Mouse (Mus musculus): ENCODE measurements around the gene Hist1h2ad.
"Not testable (repeated sequence)": the region's sequence is repeated elsewhere in the genome, so short reads cannot be mapped to it uniquely, and the experiment has no call there.

The Hist1h2ad gene

GRCm38 (mm10) chr13:23573898-23574524, at the start of gene Hist1h2ad, which contains the start of gene Hist1h2bf:
Gene Hist1h2ad (plus strand): TSS chr13:23574381.
Gene Hist1h2bf (minus strand): TSS chr13:23574196.
- peak; percentile 95 for DNase-seq (ENCODE audit: low spot score)

GRCm38 (mm10) chr13:23524654-23525053, 49.5 kb upstream of the Hist1h2ad start:
- peak; percentile 86 for DNase-seq (ENCODE audit: low spot score)

- no peak for DNase-seq (ENCODE audit: low spot score)
These were observed 48.3 kb upstream of the Hist1h2ad start for GRCm38 (mm10) chr13:23525901-23526300.

- peak; percentile 86 for DNase-seq (ENCODE audit: low spot score)
These were observed 47.9 kb upstream of the Hist1h2ad start for GRCm38 (mm10) chr13:23526312-23526711.

GRCm38 (mm10) chr13:23529005-23529404, 45.2 kb upstream of the Hist1h2ad start:
- no peak for DNase-seq (ENCODE audit: low spot score)

- no peak for DNase-seq (ENCODE audit: low spot score)
These were observed 44.6 kb upstream of the Hist1h2ad start for GRCm38 (mm10) chr13:23529480-23530165.

- DNase-seq (ENCODE audit: low spot score) = peak; percentile 73
These were observed 43.8 kb upstream of the Hist1h2ad start for GRCm38 (mm10) chr13:23530181-23530900.

GRCm38 (mm10) chr13:23530901-23531875, 43.0 kb upstream of the Hist1h2ad start, which contains the start of gene Hist1h4h:
Gene Hist1h4h (plus strand): TSS chr13:23531050.
- DNase-seq (ENCODE audit: low spot score) = peak; percentile 97

- DNase-seq (ENCODE audit: low spot score) = no peak
These were observed 41.7 kb upstream of the Hist1h2ad start for GRCm38 (mm10) chr13:23532262-23533075.

- peak; percentile 83 for DNase-seq (ENCODE audit: low spot score)
These were observed 40.4 kb upstream of the Hist1h2ad start, which contains the start of gene Hist1h2af for GRCm38 (mm10) chr13:23533560-23534367. Gene Hist1h2af (plus strand): TSS chr13:23533906.

GRCm38 (mm10) chr13:23534368-23535131, 39.6 kb upstream of the Hist1h2ad start:
- no peak for DNase-seq (ENCODE audit: low spot score)

- DNase-seq (ENCODE audit: low spot score) = peak; percentile 92
These were observed 38.8 kb upstream of the Hist1h2ad start, which contains the start of gene Hist1h3g for GRCm38 (mm10) chr13:23535137-23536075. Gene Hist1h3g (plus strand): TSS chr13:23535422.

- no peak for DNase-seq (ENCODE audit: low spot score)
These were observed 37.9 kb upstream of the Hist1h2ad start for GRCm38 (mm10) chr13:23536076-23536822.

- DNase-seq (ENCODE audit: low spot score) = no peak
These were observed 37.0 kb upstream of the Hist1h2ad start for GRCm38 (mm10) chr13:23537006-23537710.

- no peak for DNase-seq (ENCODE audit: low spot score)
These were observed 35.9 kb upstream of the Hist1h2ad start for GRCm38 (mm10) chr13:23538249-23538648.

GRCm38 (mm10) chr13:23539821-23540220, 34.4 kb upstream of the Hist1h2ad start:
- not testable (repeated sequence) for DNase-seq (ENCODE audit: low spot score)

All from adipocyte (in vitro differentiated cells).